Mouse (Mus musculus) embryonic facial prominence, embryonic 14.5 days (tissue): ENCODE data around the gene Fam129c. TPM values are rescaled to one million over a fixed set of nuclear protein-coding genes. Genes with fewer than 3 reads are reported as not detected.

ENCODE experiments used
- ATAC-seq: fragments of 200-750 bp; cut with Nextera tagmentation; 2 replicates; pipeline ENCODE4 v1.8.0; 2017; ENCODE audit warnings: low read depth, moderate number of reproducible peaks, moderate TSS enrichment
- DNase-seq: peaks from one replicate; pipeline ENCODE4 v3.0.0-alpha.2; 2015; ENCODE audit warnings: low spot score
- H3K27ac ChIP-seq: fragments of 300-500 bp; sonication (generic); replicated peaks from 2 replicates; pipeline ENCODE4 v1.5.1; 2014; ENCODE audit warnings: low read depth, mild to moderate bottlenecking, low read length, moderate library complexity
- H3K27me3 ChIP-seq: fragments of 300-500 bp; sonication (generic); replicated peaks from 2 replicates; pipeline ENCODE4 v1.6.1; 2014; ENCODE audit warnings: low read length; ENCODE audit not compliant: control insufficient read depth, insufficient read depth
- H3K36me3 ChIP-seq: fragments of 300-500 bp; sonication (generic); 2 replicates; pipeline ENCODE4 v1.6.1; 2014; ENCODE audit warnings: low read length, mixed read lengths; ENCODE audit not compliant: control insufficient read depth, insufficient read depth
- H3K4me1 ChIP-seq: fragments of 300-500 bp; sonication (generic); 2 replicates; pipeline ENCODE4 v1.6.1; 2014; ENCODE audit warnings: antibody characterized with exemption, low read length; ENCODE audit not compliant: control insufficient read depth, insufficient read depth
- H3K4me2 ChIP-seq: fragments of 300-500 bp; sonication (generic); 2 replicates; pipeline ENCODE4 v1.6.1; 2014; ENCODE audit warnings: low read depth, mild to moderate bottlenecking, low read length, moderate library complexity, mixed read lengths
- H3K4me3 ChIP-seq: fragments of 300-500 bp; sonication (generic); 2 replicates; pipeline ENCODE4 v1.5.1; 2014; ENCODE audit warnings: low read depth, mild to moderate bottlenecking, low read length
- H3K9ac ChIP-seq: fragments of 300-500 bp; sonication (generic); 2 replicates; pipeline ENCODE4 v1.6.1; 2014; ENCODE audit warnings: low read depth, mild to moderate bottlenecking, low read length, moderate library complexity, mixed read lengths
- H3K9me3 ChIP-seq: fragments of 300-500 bp; sonication (generic); 2 replicates; pipeline ENCODE4 v1.6.1; 2016; ENCODE audit warnings: low read length; ENCODE audit not compliant: control insufficient read depth
- WGBS: fragments of 180-500 bp; shearing (Covaris S2); extraction: QIAGEN DNeasy Blood & Tissue Kit; methylation state at CpG from one replicate; pipeline ENCODE4 v1.1.7; 2014; 5-methylcytosine and 5-hydroxymethylcytosine counted together
- polyA plus RNA-seq: library from polyadenylated mRNA; unstranded; fragments of >200 nt; fragmentation: Nextera tagmentation; extraction: Ambion mirVana; gene quantifications from 2 replicates; pipeline ENCODE4 v1.2.1, GENCODE M21; 2014

Fam129c gene
- polyA plus RNA-seq, 1 experiment from 2014 or later, result 2.3 TPM

DNA sequence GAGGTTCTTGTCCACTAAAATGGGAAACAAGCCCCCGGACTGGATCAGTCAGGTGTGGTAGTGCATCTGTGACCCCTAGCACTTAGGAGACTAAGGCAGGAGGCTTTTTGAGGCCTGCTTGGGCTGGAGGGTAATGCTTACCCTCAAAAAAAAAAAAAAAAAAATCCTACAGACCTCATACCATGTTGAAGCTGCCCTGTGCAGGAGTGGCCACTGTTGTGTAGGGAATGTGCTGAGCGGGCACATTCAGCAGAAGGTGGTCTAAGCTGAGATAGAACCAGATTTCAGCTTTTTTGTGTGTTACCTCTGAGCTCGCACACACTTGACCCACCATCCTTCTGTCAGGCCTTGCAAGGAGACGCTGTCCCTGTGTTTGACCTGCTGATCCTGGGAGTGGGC lies 3.1 kb upstream of the Fam129c start:
- no peak overlapping the region for H3K27ac ChIP-seq
- no peak overlapping the region for H3K4me2 ChIP-seq
- 91% methylated on average over 4 of the region's 4 CpGs for WGBS
- no peaks in the 10 kb centered on the region for H3K9me3 ChIP-seq
- no peak for DNase-seq
- H3K27me3 ChIP-seq, result no peaks in the 10 kb centered on the region
- no peak for ATAC-seq
- H3K4me3 ChIP-seq, result no peak overlapping the region
- H3K36me3 ChIP-seq, result peaks cover 10% of the 10 kb centered on the region; the same call in 1 of the 2 replicates
- H3K4me1 ChIP-seq, result peaks cover 13% of the 10 kb centered on the region
- H3K9ac ChIP-seq, result no peak overlapping the region; the same call in 1 of the 2 replicates

- Histone ChIP-seq H3K4me2 (peak overlapping the region; percentile 13; the same call in 1 of the 2 replicates), H3K9ac (0 out of 2 replicates have a peak overlapping the region, but pooled peaks have one; percentile 9), H3K27me3 (peaks cover 4% of the 10 kb centered on the region), H3K9me3 (no peaks in the 10 kb centered on the region), H3K4me3 (no peak overlapping the region), H3K27ac (no peak overlapping the region), H3K36me3 (peaks cover 10% of the 10 kb centered on the region; the same call in 1 of the 2 replicates), H3K4me1 (peaks cover 12% of the 10 kb centered on the region)
- ATAC-seq, result peak; percentile 26
- DNase-seq, result peak; percentile 85
- WGBS, result 9% methylated on average over 27 of the region's 27 CpGs
These were observed 1.6 kb upstream of the Fam129c start for GRCm38 (mm10) chr8:71595862-71596261.

DNA sequence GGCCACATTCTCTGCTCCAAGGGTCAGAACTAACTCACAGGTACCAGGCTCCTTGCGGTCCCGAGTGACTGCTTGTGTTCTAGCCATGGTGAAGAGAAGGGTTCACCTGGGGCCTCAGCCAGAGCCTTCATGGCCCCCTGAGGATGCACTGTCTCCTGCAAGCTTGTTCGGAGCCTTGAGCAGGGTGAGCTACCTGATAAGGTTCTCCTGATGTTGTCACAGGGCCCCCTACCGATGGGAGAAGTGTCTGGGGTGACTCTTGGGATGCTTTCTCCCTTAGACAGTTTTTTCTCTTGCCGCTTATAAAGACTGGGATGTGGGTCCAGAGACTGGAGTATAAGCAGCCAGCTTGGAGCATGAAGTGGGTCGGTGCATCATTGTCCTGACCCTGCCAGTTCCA lies 1.1 kb upstream of the Fam129c start:
- H3K9ac ChIP-seq, result 0 out of 2 replicates have a peak overlapping the region, but pooled peaks have one; percentile 9
- no peak overlapping the region for H3K4me2 ChIP-seq
- peaks cover 8% of the 10 kb centered on the region for H3K4me1 ChIP-seq
- H3K4me3 ChIP-seq, result no peak overlapping the region
- no peak for ATAC-seq
- H3K36me3 ChIP-seq, result peaks cover 10% of the 10 kb centered on the region; the same call in 1 of the 2 replicates
- peaks cover 5% of the 10 kb centered on the region for H3K27me3 ChIP-seq
- DNase-seq, result no peak
- WGBS, result 65% methylated on average over 6 of the region's 6 CpGs
- H3K9me3 ChIP-seq, result no peaks in the 10 kb centered on the region
- no peak overlapping the region for H3K27ac ChIP-seq

GRCm38 (mm10) chr8:71596798-71597197 lies 650 bp upstream of the Fam129c start:
- Histone ChIP-seq H3K36me3 (peaks cover 10% of the 10 kb centered on the region; the same call in 1 of the 2 replicates), H3K9me3 (no peaks in the 10 kb centered on the region), H3K4me3 (no peak overlapping the region), H3K4me2 (no peak overlapping the region), H3K27ac (no peak overlapping the region), H3K9ac (no peak overlapping the region), H3K27me3 (peaks cover 9% of the 10 kb centered on the region), H3K4me1 (peaks cover 8% of the 10 kb centered on the region)
- WGBS, result 81% methylated on average over 4 of the region's 4 CpGs
- no peak for ATAC-seq
- DNase-seq, result peak; percentile 27

GRCm38 (mm10) chr8:71598375-71598774 lies 927 bp downstream of the Fam129c start:
- DNase-seq (no peak), ATAC-seq (no peak)
- Histone ChIP-seq H3K9ac (no peak overlapping the region), H3K27me3 (peaks cover 17% of the 10 kb centered on the region), H3K4me2 (no peak overlapping the region), H3K4me3 (no peak overlapping the region), H3K36me3 (peaks cover 10% of the 10 kb centered on the region; the same call in 1 of the 2 replicates), H3K27ac (no peak overlapping the region), H3K4me1 (peaks cover 4% of the 10 kb centered on the region; the same call in 1 of the 2 replicates), H3K9me3 (no peaks in the 10 kb centered on the region)

- Histone ChIP-seq H3K9me3 (no peaks in the 10 kb centered on the region), H3K27me3 (peaks cover 17% of the 10 kb centered on the region), H3K36me3 (peaks cover 10% of the 10 kb centered on the region; the same call in 1 of the 2 replicates), H3K9ac (no peak overlapping the region), H3K4me2 (no peak overlapping the region), H3K4me1 (peaks cover 4% of the 10 kb centered on the region; the same call in 1 of the 2 replicates), H3K4me3 (no peak overlapping the region), H3K27ac (no peak overlapping the region)
- ATAC-seq (no peak), DNase-seq (no peak)
- 78% methylated on average over 5 of the region's 5 CpGs for WGBS
These were observed 1.4 kb downstream of the Fam129c start for GRCm38 (mm10) chr8:71598841-71599240.

- DNase-seq, result peak; percentile 17
These were observed 4.7 kb downstream of the Fam129c start for GRCm38 (mm10) chr8:71601939-71602665.

DNA sequence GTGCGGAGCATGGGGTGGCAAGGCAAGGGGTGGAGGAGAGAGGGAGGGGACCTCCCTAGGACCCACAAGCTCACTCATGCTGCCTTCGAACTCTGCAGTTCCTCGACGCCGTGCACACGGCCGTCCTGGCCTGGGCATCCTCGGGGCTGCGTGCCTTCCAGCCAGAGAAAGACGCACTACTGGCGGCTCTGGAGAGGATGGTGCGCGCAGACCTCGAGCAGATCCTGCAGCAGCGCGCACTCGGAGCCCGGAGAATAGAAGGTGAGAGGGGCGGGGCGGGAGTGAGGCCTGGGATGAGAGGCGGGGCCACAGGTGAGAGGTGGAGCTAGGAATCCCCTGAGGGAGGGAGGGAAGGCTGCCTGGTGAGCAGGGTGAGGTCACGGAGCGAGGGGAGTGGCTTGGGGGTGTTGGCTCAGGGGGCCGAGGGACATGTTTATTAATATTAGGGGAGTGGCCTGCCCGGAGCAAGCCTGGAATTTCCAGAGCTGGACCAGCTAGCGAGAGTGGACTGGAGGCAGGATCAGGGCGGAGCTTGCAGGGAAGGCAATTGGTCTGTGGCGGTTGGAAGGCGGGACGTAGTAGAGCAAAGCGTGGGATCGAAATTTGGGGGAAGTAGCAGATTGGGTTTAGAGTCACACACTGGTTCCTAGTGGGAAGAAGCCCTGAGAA lies 5.4 kb downstream of the Fam129c start:
- peaks cover 17% of the 10 kb centered on the region for H3K27me3 ChIP-seq
- H3K9me3 ChIP-seq, result no peaks in the 10 kb centered on the region
- DNase-seq (peak; percentile 91), ATAC-seq (peak; percentile 82)
- H3K27ac ChIP-seq, result no peak overlapping the region
- peak overlapping the region; percentile 53 for H3K9ac ChIP-seq
- WGBS, result 2% methylated on average over 32 of the region's 32 CpGs
- H3K4me1 ChIP-seq, result peaks cover 4% of the 10 kb centered on the region; the same call in 1 of the 2 replicates
- no peaks in the 10 kb centered on the region for H3K36me3 ChIP-seq
- peak overlapping the region; percentile 64 for H3K4me2 ChIP-seq
- peak overlapping the region; percentile 42 for H3K4me3 ChIP-seq

More at GRCm38 (mm10) chr8:71601939-71602665, 4.7 kb downstream of the Fam129c start:
- WGBS, result 9% methylated on average over 18 of the region's 65 CpGs
- H3K27ac ChIP-seq, result no peak overlapping the region
- peak overlapping the region; percentile 64 for H3K4me2 ChIP-seq
- H3K9me3 ChIP-seq, result no peaks in the 10 kb centered on the region
- H3K4me1 ChIP-seq, result peaks cover 4% of the 10 kb centered on the region; the same call in 1 of the 2 replicates
- peak overlapping the region; percentile 53 for H3K9ac ChIP-seq
- peak overlapping the region; percentile 42 for H3K4me3 ChIP-seq
- H3K27me3 ChIP-seq, result peaks cover 17% of the 10 kb centered on the region
- peak; percentile 28 for ATAC-seq
- no peaks in the 10 kb centered on the region for H3K36me3 ChIP-seq
